Mouse (Mus musculus): ENCODE measurements at regions not wholly inside any gene's neighbourhood (a gene's known extent, or its start where the extent isn't known, plus 50 kb on each side); places are given as distances from the start of the nearest gene placed in this dataset.
A peak's percentile ranks its signal among the peaks of the same experiment; 100 is the strongest.

GRCm38 (mm10) chr4:31824518-31825437 lies 139.1 kb upstream of the Map3k7 start:
- DNase-seq (ENCODE audit: low read depth, low spot score), result peak; percentile 56

GRCm38 (mm10) chr4:31825438-31825830 lies 138.5 kb upstream of the Map3k7 start:
- peak; percentile 20 for DNase-seq (ENCODE audit: low read depth, low spot score)

- peak; percentile 83 for DNase-seq (ENCODE audit: low read depth, low spot score)
Measured at GRCm38 (mm10) chr4:31826661-31827060, 137.2 kb upstream of the Map3k7 start.

GRCm38 (mm10) chr4:31827266-31827665 lies 136.6 kb upstream of the Map3k7 start:
- peak; percentile 77 for DNase-seq (ENCODE audit: low read depth, low spot score)

GRCm38 (mm10) chr4:31830241-31830640 lies 133.7 kb upstream of the Map3k7 start:
- no peak for DNase-seq (ENCODE audit: low read depth, low spot score)

GRCm38 (mm10) chr4:31831469-31831868 lies 132.4 kb upstream of the Map3k7 start:
- DNase-seq (ENCODE audit: low read depth, low spot score), result no peak

GRCm38 (mm10) chr4:31833828-31834227 lies 130.1 kb upstream of the Map3k7 start:
- DNase-seq (ENCODE audit: low read depth, low spot score), result no peak

GRCm38 (mm10) chr4:31835051-31835450 lies 128.8 kb upstream of the Map3k7 start:
- DNase-seq (ENCODE audit: low read depth, low spot score), result no peak

GRCm38 (mm10) chr4:31838592-31838991 lies 125.3 kb upstream of the Map3k7 start:
- DNase-seq (ENCODE audit: low read depth, low spot score), result no peak

GRCm38 (mm10) chr4:31849763-31850162 lies 114.1 kb upstream of the Map3k7 start:
- DNase-seq (ENCODE audit: low read depth, low spot score), result no peak

GRCm38 (mm10) chr4:31851006-31851405 lies 112.9 kb upstream of the Map3k7 start:
- peak; percentile 64 for DNase-seq (ENCODE audit: low read depth, low spot score)

GRCm38 (mm10) chr4:31853851-31854250 lies 110.0 kb upstream of the Map3k7 start:
- DNase-seq (ENCODE audit: low read depth, low spot score), result no peak

- DNase-seq (ENCODE audit: low read depth, low spot score), result no peak
Measured at GRCm38 (mm10) chr4:31860389-31860788, 103.5 kb upstream of the Map3k7 start.

- DNase-seq (ENCODE audit: low read depth, low spot score), result no peak
Measured at GRCm38 (mm10) chr4:31861172-31861571, 102.7 kb upstream of the Map3k7 start.

GRCm38 (mm10) chr4:31872985-31873983 lies 90.6 kb upstream of the Map3k7 start:
- peak; percentile 19 for DNase-seq (ENCODE audit: low read depth, low spot score)

GRCm38 (mm10) chr4:31877389-31877788 lies 86.5 kb upstream of the Map3k7 start:
- no peak for DNase-seq (ENCODE audit: low read depth, low spot score)

GRCm38 (mm10) chr4:31878493-31879191 lies 85.3 kb upstream of the Map3k7 start:
- no peak for DNase-seq (ENCODE audit: low read depth, low spot score)

- DNase-seq (ENCODE audit: low read depth, low spot score), result no peak
Measured at GRCm38 (mm10) chr4:31879192-31879585, 84.7 kb upstream of the Map3k7 start.

- DNase-seq (ENCODE audit: low read depth, low spot score), result no peak
Measured at GRCm38 (mm10) chr4:31880213-31880612, 83.7 kb upstream of the Map3k7 start.

GRCm38 (mm10) chr4:31889673-31890072 lies 74.2 kb upstream of the Map3k7 start:
- no peak for DNase-seq (ENCODE audit: low read depth, low spot score)

GRCm38 (mm10) chr4:31909086-31909673 lies 54.7 kb upstream of the Map3k7 start:
- no peak for DNase-seq (ENCODE audit: low read depth, low spot score)
